Mouse (Mus musculus) lung, postnatal 25 days (tissue): ENCODE measurements around the gene Esp31.

Source experiments
- DNase-seq: peaks from one replicate; pipeline ENCODE4 v3.0.0; 2022; ENCODE audit warnings: low spot score

The Esp31 gene

GRCm38 (mm10) chr17:38639147-38639546 lies at the start of gene Esp31:
TSS of gene Esp31 (plus strand) at chr17:38639447.
- DNase-seq: no peak
